Mouse (Mus musculus): ENCODE measurements around the gene Wdr34. TPM values are rescaled to one million over a fixed set of nuclear protein-coding genes. Genes with fewer than 3 reads are reported as not detected.
A peak's percentile ranks its signal among the peaks of the same experiment; 100 is the strongest.

Gene Wdr34
- 17.9 and 18.8 TPM in 2 replicates for polyA plus RNA-seq (2015; fragmentation: Nextera tagmentation; extraction: Ambion mirVana)

GRCm38 (mm10) chr2:30048699-30049388 lies at the start of gene Wdr34:
Gene Wdr34 (minus strand): TSS chr2:30048881.
- H3K27ac ChIP-seq (replicated peaks): peak within 1 kb of the TSS; percentile 94
- H3K9me3 ChIP-seq: no peaks in the 10 kb centered on the region
- peak; percentile 93 for ATAC-seq (ENCODE audit: extremely low read depth, insufficient number of reproducible peaks, low FRiP score, low TSS enrichment)
- peak within 1 kb of the TSS; percentile 79 for H3K4me2 ChIP-seq
- H3K36me3 ChIP-seq: peaks cover 10% of the 10 kb centered on the region; the same call in 1 of the 2 replicates
- 1% methylated on average over 54 of the region's 54 CpGs for WGBS
- peak within 1 kb of the TSS; percentile 76 for H3K4me3 ChIP-seq
- peaks cover 7% of the 10 kb centered on the region for H3K4me1 ChIP-seq
- peak within 1 kb of the TSS; percentile 88 for H3K9ac ChIP-seq
- peaks cover 5% of the 10 kb centered on the region; the same call in 1 of the 2 replicates for H3K27me3 ChIP-seq (replicated peaks)

GRCm38 (mm10) chr2:30095882-30096527 lies 47.3 kb upstream of the Wdr34 start:
- 78% methylated on average over 2 of the region's 2 CpGs for WGBS
- H3K9me3 ChIP-seq: no peaks in the 10 kb centered on the region
- no peak for ATAC-seq (ENCODE audit: extremely low read depth, insufficient number of reproducible peaks, low FRiP score, low TSS enrichment)
- no peak overlapping the region for H3K27ac ChIP-seq (replicated peaks)
- H3K36me3 ChIP-seq: peaks cover 46% of the 10 kb centered on the region
- H3K4me1 ChIP-seq: peaks cover 23% of the 10 kb centered on the region
- no peak overlapping the region for H3K4me3 ChIP-seq
- H3K9ac ChIP-seq: no peak overlapping the region
- no peak overlapping the region for H3K4me2 ChIP-seq
- no peaks in the 10 kb centered on the region for H3K27me3 ChIP-seq (replicated peaks)

- ATAC-seq (ENCODE audit: extremely low read depth, insufficient number of reproducible peaks, low FRiP score, low TSS enrichment): no peak
- Histone ChIP-seq H3K4me3 (peak overlapping the region; percentile 74), H3K36me3 (peaks cover 43% of the 10 kb centered on the region), H3K9me3 (no peaks in the 10 kb centered on the region), H3K27me3 (replicated peaks) (no peaks in the 10 kb centered on the region), H3K4me1 (peaks cover 23% of the 10 kb centered on the region), H3K4me2 (peak overlapping the region; percentile 77), H3K9ac (peak overlapping the region; percentile 89), H3K27ac (replicated peaks) (peak overlapping the region; percentile 63)
- WGBS: 3% methylated on average over 13 of the region's 13 CpGs
Measured at GRCm38 (mm10) chr2:30094208-30094588, 45.5 kb upstream of the Wdr34 start.

- Histone ChIP-seq H3K27me3 (replicated peaks) (no peaks in the 10 kb centered on the region), H3K9ac (peak within 1 kb of the TSS; percentile 89), H3K4me3 (peak within 1 kb of the TSS; percentile 74), H3K4me2 (peak within 1 kb of the TSS; percentile 77), H3K36me3 (peaks cover 38% of the 10 kb centered on the region), H3K9me3 (no peaks in the 10 kb centered on the region), H3K27ac (replicated peaks) (peak within 1 kb of the TSS; percentile 63), H3K4me1 (peaks cover 23% of the 10 kb centered on the region)
- peak; percentile 96 for ATAC-seq (ENCODE audit: extremely low read depth, insufficient number of reproducible peaks, low FRiP score, low TSS enrichment)
- under 1% methylated on average over 50 of the region's 51 CpGs for whole genome bisulfite sequencing
Measured at GRCm38 (mm10) chr2:30093471-30094207, 45.0 kb upstream of the Wdr34 start, which contains the start of gene Zdhhc12. Gene Zdhhc12 (minus strand): TSS chr2:30093648.

GRCm38 (mm10) chr2:30092280-30092918 lies 43.7 kb upstream of the Wdr34 start:
- Histone ChIP-seq H3K4me1 (peaks cover 23% of the 10 kb centered on the region), H3K9ac (peak overlapping the region; percentile 89), H3K27ac (replicated peaks) (peak overlapping the region; percentile 60), H3K36me3 (peaks cover 33% of the 10 kb centered on the region), H3K4me3 (peak overlapping the region; percentile 74), H3K9me3 (no peaks in the 10 kb centered on the region), H3K4me2 (peak overlapping the region; percentile 77), H3K27me3 (replicated peaks) (no peaks in the 10 kb centered on the region)
- 25% methylated on average over 6 of the region's 6 CpGs for WGBS
- ATAC-seq (ENCODE audit: extremely low read depth, insufficient number of reproducible peaks, low FRiP score, low TSS enrichment): no peak

GRCm38 (mm10) chr2:30091521-30091920 lies 42.8 kb upstream of the Wdr34 start:
- no peak overlapping the region for H3K4me2 ChIP-seq
- no peak for ATAC-seq (ENCODE audit: extremely low read depth, insufficient number of reproducible peaks, low FRiP score, low TSS enrichment)
- H3K4me1 ChIP-seq: peaks cover 23% of the 10 kb centered on the region
- H3K4me3 ChIP-seq: no peak overlapping the region
- H3K27ac ChIP-seq (replicated peaks): no peak overlapping the region
- no peaks in the 10 kb centered on the region for H3K9me3 ChIP-seq
- 95% methylated on average over 12 of the region's 12 CpGs for WGBS
- no peak overlapping the region for H3K9ac ChIP-seq
- H3K36me3 ChIP-seq: peaks cover 40% of the 10 kb centered on the region
- H3K27me3 ChIP-seq (replicated peaks): no peaks in the 10 kb centered on the region

GRCm38 (mm10) chr2:30087310-30087709 lies 38.6 kb upstream of the Wdr34 start:
- H3K36me3 ChIP-seq: peaks cover 43% of the 10 kb centered on the region
- 81% methylated on average over 4 of the region's 4 CpGs for WGBS
- no peak overlapping the region for H3K27ac ChIP-seq (replicated peaks)
- no peak overlapping the region for H3K9ac ChIP-seq
- H3K27me3 ChIP-seq (replicated peaks): no peaks in the 10 kb centered on the region
- H3K4me2 ChIP-seq: no peak overlapping the region
- H3K9me3 ChIP-seq: no peaks in the 10 kb centered on the region
- peaks cover 14% of the 10 kb centered on the region for H3K4me1 ChIP-seq
- no peak for ATAC-seq (ENCODE audit: extremely low read depth, insufficient number of reproducible peaks, low FRiP score, low TSS enrichment)
- H3K4me3 ChIP-seq: no peak overlapping the region

- Histone ChIP-seq H3K9me3 (no peaks in the 10 kb centered on the region), H3K27ac (replicated peaks) (no peak overlapping the region), H3K4me1 (peaks cover 17% of the 10 kb centered on the region), H3K9ac (peak overlapping the region; percentile 69), H3K36me3 (peaks cover 17% of the 10 kb centered on the region), H3K27me3 (replicated peaks) (no peaks in the 10 kb centered on the region), H3K4me2 (peak overlapping the region; percentile 58), H3K4me3 (peak overlapping the region; percentile 29)
- no peak; the same call in 1 of the 2 replicates for ATAC-seq (ENCODE audit: extremely low read depth, insufficient number of reproducible peaks, low FRiP score, low TSS enrichment)
- WGBS: 24% methylated on average over 12 of the region's 12 CpGs
Measured at GRCm38 (mm10) chr2:30084632-30085031, 36.0 kb upstream of the Wdr34 start.

GRCm38 (mm10) chr2:30084113-30084512 lies 35.4 kb upstream of the Wdr34 start:
- no peak overlapping the region for H3K27ac ChIP-seq (replicated peaks)
- no peak for ATAC-seq (ENCODE audit: extremely low read depth, insufficient number of reproducible peaks, low FRiP score, low TSS enrichment)
- H3K4me2 ChIP-seq: peak overlapping the region; percentile 58
- H3K9me3 ChIP-seq: no peaks in the 10 kb centered on the region
- peaks cover 22% of the 10 kb centered on the region for H3K4me1 ChIP-seq
- peak overlapping the region; percentile 69; the same call in 1 of the 2 replicates for H3K9ac ChIP-seq
- WGBS: 53% methylated on average over 5 of the region's 5 CpGs
- no peak overlapping the region for H3K4me3 ChIP-seq
- no peaks in the 10 kb centered on the region for H3K27me3 ChIP-seq (replicated peaks)
- H3K36me3 ChIP-seq: peaks cover 16% of the 10 kb centered on the region

GRCm38 (mm10) chr2:30080181-30080800 lies 31.6 kb upstream of the Wdr34 start:
- Histone ChIP-seq H3K4me3 (no peak overlapping the region), H3K9me3 (no peaks in the 10 kb centered on the region), H3K4me1 (peaks cover 35% of the 10 kb centered on the region), H3K9ac (peak overlapping the region; percentile 85; the same call in 1 of the 2 replicates), H3K4me2 (0 out of 2 replicates have a peak overlapping the region, but pooled peaks have one; percentile 99), H3K27ac (replicated peaks) (no peak overlapping the region), H3K27me3 (replicated peaks) (no peaks in the 10 kb centered on the region), H3K36me3 (no peaks in the 10 kb centered on the region; the same call in none of the 2 replicates)
- ATAC-seq (ENCODE audit: extremely low read depth, insufficient number of reproducible peaks, low FRiP score, low TSS enrichment): no peak
- WGBS: 78% methylated on average over 15 of the region's 15 CpGs
